Mouse (Mus musculus) C2C12 (cell line): ENCODE data around the gene Amdhd2.

Experiments
- CEBPB ChIP-seq: IDR thresholded peaks from one replicate; pipeline ENCODE4 v1.6.1; 2011; ENCODE audit warnings: low read depth, mild to moderate bottlenecking, control low read depth, moderate library complexity
- CTCF ChIP-seq: IDR thresholded peaks from one replicate; pipeline ENCODE4 v1.5.1; 2011; ENCODE audit not compliant: control insufficient read depth, insufficient read depth, insufficient read length
- MYOD1 ChIP-seq: IDR thresholded peaks from one replicate; pipeline ENCODE4 v1.6.1; 2011; ENCODE audit warnings: low read depth; ENCODE audit not compliant: control insufficient read depth, insufficient read length
- USF1 ChIP-seq: IDR thresholded peaks from one replicate; pipeline ENCODE4 v1.6.1; 2011; ENCODE audit warnings: low read depth, mild to moderate bottlenecking, control low read depth, moderate library complexity

DNA sequence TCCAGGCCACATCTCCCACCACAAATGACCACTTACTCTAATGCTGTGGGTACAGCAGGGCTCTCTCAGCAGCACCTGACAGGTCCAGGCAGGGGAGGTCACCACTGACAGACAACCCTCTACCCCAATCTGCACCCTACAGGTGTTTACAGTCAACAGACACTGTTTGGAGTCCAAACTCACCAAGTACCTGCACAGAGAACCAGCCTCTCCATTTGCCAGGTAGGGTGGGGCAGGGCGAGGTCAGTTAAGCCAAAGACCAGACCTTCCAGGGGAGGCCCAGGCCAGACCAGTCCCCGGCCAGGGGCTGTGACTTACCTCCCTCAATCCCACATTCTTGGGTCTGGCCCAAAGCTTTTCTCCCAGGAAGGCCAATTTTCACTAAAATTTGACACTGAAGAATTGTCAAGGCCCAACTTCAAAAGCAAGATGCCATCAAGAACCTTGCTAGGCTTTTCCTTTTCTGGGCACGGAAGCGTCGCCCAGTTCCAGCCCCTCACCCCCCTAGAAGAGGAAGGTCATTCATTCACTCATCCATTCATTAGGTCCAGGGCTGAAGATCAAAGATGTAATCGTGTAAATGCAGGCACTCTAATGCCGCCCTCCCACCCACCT is 4.4 kb upstream of the Amdhd2 start:
- TF ChIP-seq CTCF: no peak
- TF ChIP-seq USF1: no peak
- TF ChIP-seq CEBPB: no peak
- TF ChIP-seq MYOD1: no peak
